Comparison of ENCODE assay signal across 10 mouse cellular contexts in genomic region chr7:98111233-98111632, GRCm38 (mm10). TPM values are rescaled to one million over a fixed set of nuclear protein-coding genes. Genes with fewer than 3 reads are reported as not detected.
DNase-seq lines count a peak whose midpoint lies in the region; ATAC-seq and TF ChIP-seq lines count a peak whose summit lies in the region.
"Had no signal": no experiment of that assay in that cellular context is flagged by ENCODE, and none has a peak within 500 bp of the region (broad histone marks: within the 10 kb centered on the region; RNA-seq: fewer than 3 reads in every experiment).

No protein-coding gene starts in this region.

- no peak overlapping the region for H3K27ac ChIP-seq in lung, embryonic 16.5 days (ENCODE audit: low read length)
- H3K27ac ChIP-seq in limb, embryonic 12.5 days: no peak overlapping the region
- no peak overlapping the region for H3K27ac ChIP-seq in stomach, embryonic 14.5 days (ENCODE audit: low read length)

- peak overlapping the region; percentile 45 for H3K4me2 ChIP-seq in lung, embryonic 16.5 days (ENCODE audit: low read depth, low read length)
- peak overlapping the region; percentile 73 for H3K4me2 ChIP-seq in limb, embryonic 12.5 days
- peak overlapping the region; percentile 42 for H3K4me2 ChIP-seq in stomach, embryonic 14.5 days (replicated peaks; ENCODE audit: low read depth, low read length)

- ATAC-seq in lung, embryonic 16.5 days (ENCODE audit: low read depth): no peak
- 0 out of 2 replicates have a peak, but pooled peaks have one; percentile 29 for ATAC-seq in limb, embryonic 12.5 days (ENCODE audit: insufficient number of reproducible peaks, insufficient read depth, low FRiP score, low TSS enrichment, low read depth)
- no peak for ATAC-seq in stomach, embryonic 14.5 days (ENCODE audit: insufficient number of reproducible peaks, insufficient read depth, low FRiP score, low read depth)
- ATAC-seq in erythroblast, adult 5-6 weeks (replicated peaks; ENCODE audit: low FRiP score, poor library complexity, severe bottlenecking): no peak
- ATAC-seq: activated CD4-positive, CD25-positive, alpha-beta regulatory T cell, adult 4 months had no signal

- TF ChIP-seq POLR2A in lung, adult 2 months (IDR thresholded peaks at IDR 0.05; ENCODE audit: borderline replicate concordance, extremely low read depth, low read depth, low read length): no peak

- H3K36me3 ChIP-seq in lung, embryonic 16.5 days (ENCODE audit: control insufficient read depth, insufficient read depth, low read length): no peaks in the 10 kb centered on the region
- H3K36me3 ChIP-seq in limb, embryonic 12.5 days: no peaks in the 10 kb centered on the region
- no peaks in the 10 kb centered on the region for H3K36me3 ChIP-seq in stomach, embryonic 14.5 days (ENCODE audit: control insufficient read depth, insufficient read depth, low read length)

- TF ChIP-seq CTCF in lung, adult 2 months (IDR thresholded peaks at IDR 0.05; ENCODE audit: insufficient read depth, low read length): no peak

- peaks cover 5% of the 10 kb centered on the region; the same call in 1 of the 2 replicates for H3K4me1 ChIP-seq in lung, embryonic 16.5 days (replicated peaks; ENCODE audit: control insufficient read depth, insufficient read depth, low read length)
- 0 out of 2 replicates have a peak, but pooled peaks cover under 1% of the 10 kb centered on the region for H3K4me1 ChIP-seq in lung, adult 2 months (ENCODE audit: control insufficient read depth, insufficient read depth, low read length)
- peaks cover 10% of the 10 kb centered on the region for H3K4me1 ChIP-seq in limb, embryonic 12.5 days (replicated peaks)
- H3K4me1 ChIP-seq in stomach, embryonic 14.5 days (ENCODE audit: control insufficient read depth, insufficient read depth, low read length): peaks cover 5% of the 10 kb centered on the region; the same call in 1 of the 2 replicates

- peaks cover 23% of the 10 kb centered on the region for H3K27me3 ChIP-seq in lung, embryonic 16.5 days (ENCODE audit: control insufficient read depth, insufficient read depth, low read depth, low read length)
- H3K27me3 ChIP-seq in limb, embryonic 12.5 days: peaks cover 34% of the 10 kb centered on the region
- H3K27me3 ChIP-seq in stomach, embryonic 14.5 days (ENCODE audit: control insufficient read depth, insufficient read depth, low read length): no peaks in the 10 kb centered on the region

- H3K9ac ChIP-seq in lung, embryonic 16.5 days (ENCODE audit: low read length): 0 out of 2 replicates have a peak overlapping the region, but pooled peaks have one; percentile 39
- peak overlapping the region; percentile 67 for H3K9ac ChIP-seq in limb, embryonic 12.5 days (replicated peaks)
- no peak overlapping the region for H3K9ac ChIP-seq in stomach, embryonic 14.5 days (replicated peaks; ENCODE audit: low read depth, low read length)

- peak; percentile 36 for DNase-seq in cerebellum, adult 8-10 months
- no peak for DNase-seq in cerebellum, adult 11 months
- no peak for DNase-seq in lung, adult 2 months
- no peak for DNase-seq in thymus, adult 18-20 months
- DNase-seq: kidney, postnatal 4 days had no signal

- 3% methylated on average over 25 of the region's 25 CpGs for WGBS in lung, embryonic 16.5 days
- WGBS in lung, adult 2 months: 20% methylated on average over 25 of the region's 25 CpGs
- 4% methylated on average over 25 of the region's 25 CpGs for WGBS in limb, embryonic 12.5 days
- WGBS in stomach, embryonic 14.5 days: 3% methylated on average over 25 of the region's 25 CpGs

- H3K9me3 ChIP-seq in lung, embryonic 16.5 days (ENCODE audit: control insufficient read depth, low read length): no peaks in the 10 kb centered on the region
- H3K9me3 ChIP-seq in limb, embryonic 12.5 days: no peaks in the 10 kb centered on the region
- no peaks in the 10 kb centered on the region for H3K9me3 ChIP-seq in stomach, embryonic 14.5 days (ENCODE audit: control insufficient read depth, low read depth, low read length)

- H3K4me3 ChIP-seq in lung, embryonic 16.5 days (ENCODE audit: low read length): peak overlapping the region; percentile 32
- no peak overlapping the region for H3K4me3 ChIP-seq in lung, adult 2 months (replicated peaks; ENCODE audit: extremely low read depth, low read depth, low read length)
- peak overlapping the region; percentile 39 for H3K4me3 ChIP-seq in limb, embryonic 12.5 days (replicated peaks)
- H3K4me3 ChIP-seq in stomach, embryonic 14.5 days (ENCODE audit: low read depth, low read length): peak overlapping the region; percentile 21

RNA-seq across cellular contexts. Expression of gene Myo7a, which starts 8.1 kb away (rescaled TPM):
- polyA plus RNA-seq in lung, embryonic 16.5 days (2015; fragmentation: Nextera tagmentation; extraction: Ambion mirVana): 9.9 and 11.3 TPM in 2 replicates
- 26.4 and 30.8 TPM in 2 replicates for polyA plus RNA-seq in lung, adult 2 months (2012; rRNA removed)
- polyA plus RNA-seq in limb, embryonic 12.5 days (2016; fragmentation: Nextera tagmentation; extraction: Ambion mirVana): 13.4 and 17.4 TPM in 2 replicates
- 10.1 and 12.7 TPM in 2 replicates for polyA plus RNA-seq in stomach, embryonic 14.5 days (2014; fragmentation: Nextera tagmentation; extraction: Ambion mirVana)
- total RNA-seq in erythroblast, adult 5-6 weeks (2015; ENCODE audit: low replicate concordance): 4.4 and 12.7 TPM in 2 replicates
- total RNA-seq in erythroblast, adult 5-6 weeks (2017; ENCODE audit: low replicate concordance): 2.8 and 7.0 TPM in 2 replicates

RNA-seq across cellular contexts. Expression of gene Omp, which starts 34.1 kb away (rescaled TPM):
- polyA plus RNA-seq in lung, embryonic 16.5 days (2015; fragmentation: Nextera tagmentation; extraction: Ambion mirVana): 0.25 and 0.73 TPM in 2 replicates
- 0.26 and 0.32 TPM in 2 replicates for polyA plus RNA-seq in lung, adult 2 months (2012; rRNA removed)
- polyA plus RNA-seq in limb, embryonic 12.5 days (2016; fragmentation: Nextera tagmentation; extraction: Ambion mirVana): 0.19 TPM in 1 of 2 replicates, not detected in the other
- 0.33 TPM in 1 of 2 replicates, not detected in the other for polyA plus RNA-seq in stomach, embryonic 14.5 days (2014; fragmentation: Nextera tagmentation; extraction: Ambion mirVana)
- total RNA-seq in erythroblast, adult 5-6 weeks (2015; ENCODE audit: low replicate concordance): 4.8 and 5.0 TPM in 2 replicates
- total RNA-seq in erythroblast, adult 5-6 weeks (2017; ENCODE audit: low replicate concordance): 11.2 and 20.9 TPM in 2 replicates
- polyA plus RNA-seq: activated CD4-positive, CD25-positive, alpha-beta regulatory T cell, adult 4 months had no signal
